Mouse (Mus musculus) heart, embryonic 16.5 days (tissue): ENCODE data around the gene Fubp1. TPM values are rescaled to one million over a fixed set of nuclear protein-coding genes. Genes with fewer than 3 reads are reported as not detected.
"Not testable (repeated sequence)": the region's sequence is repeated elsewhere in the genome, so short reads cannot be mapped to it uniquely, and the experiment has no call there.

ENCODE experiments used
- ATAC-seq: fragments of 200-750 bp; cut with Nextera tagmentation; replicated peaks from 2 replicates; pipeline ENCODE4 v1.8.0; 2017; ENCODE audit warnings: moderate number of reproducible peaks; ENCODE audit not compliant: insufficient read depth, low FRiP score; ENCODE audit errors: extremely low read depth
- H3K27ac ChIP-seq: fragments of 300-500 bp; sonication (generic); 2 replicates; pipeline ENCODE4 v1.5.1; 2014; ENCODE audit warnings: mild to moderate bottlenecking, low read length, control low read depth, moderate library complexity
- H3K27me3 ChIP-seq: fragments of 300-500 bp; sonication (generic); 2 replicates; pipeline ENCODE4 v1.6.1; 2014; ENCODE audit warnings: low read length, mixed read lengths; ENCODE audit not compliant: control insufficient read depth, insufficient read depth
- H3K36me3 ChIP-seq: fragments of 300-500 bp; sonication (generic); 2 replicates; pipeline ENCODE4 v1.6.1; 2014; ENCODE audit not compliant: control insufficient read depth, insufficient read depth
- H3K4me1 ChIP-seq: fragments of 300-500 bp; sonication (generic); 2 replicates; pipeline ENCODE4 v1.6.1; 2014; ENCODE audit warnings: low read length, mixed read lengths; ENCODE audit not compliant: control insufficient read depth, insufficient read depth
- H3K4me2 ChIP-seq: fragments of 300-500 bp; sonication (generic); 2 replicates; pipeline ENCODE4 v1.6.1; 2014; ENCODE audit warnings: low read depth, mild to moderate bottlenecking, control low read depth, low read length
- H3K4me3 ChIP-seq: fragments of 300-500 bp; sonication (generic); 2 replicates; pipeline ENCODE4 v1.5.1; 2014; ENCODE audit warnings: mild to moderate bottlenecking, control low read depth, low read length
- H3K9ac ChIP-seq: fragments of 300-500 bp; sonication (generic); 2 replicates; pipeline ENCODE4 v1.6.1; 2014; ENCODE audit warnings: low read length, control low read depth
- H3K9me3 ChIP-seq: fragments of 300-500 bp; sonication (generic); replicated peaks from 2 replicates; pipeline ENCODE4 v1.6.1; 2016; ENCODE audit warnings: low read length; ENCODE audit not compliant: control insufficient read depth
- WGBS: fragments of 180-500 bp; shearing (Covaris S2); extraction: QIAGEN DNeasy Blood & Tissue Kit; methylation state at CpG from one replicate; pipeline ENCODE4 v1.1.7; 2014; 5-methylcytosine and 5-hydroxymethylcytosine counted together
- polyA plus RNA-seq: library from polyadenylated mRNA; unstranded; fragments of >200 nt; fragmentation: Nextera tagmentation; extraction: Ambion mirVana; gene quantifications from 2 replicates; pipeline ENCODE4 v1.2.1, GENCODE M21; 2015

Fubp1 gene
- polyA plus RNA-seq, 1 experiment from 2014 or later, result 124 TPM

- peak overlapping the region; percentile 83 for H3K27ac ChIP-seq
- H3K36me3 ChIP-seq, result peaks cover 10% of the 10 kb centered on the region
- peak overlapping the region; percentile 56 for H3K4me2 ChIP-seq
- peak; percentile 23; the same call in 1 of the 2 replicates for ATAC-seq
- peak overlapping the region; percentile 34 for H3K4me3 ChIP-seq
- H3K27me3 ChIP-seq, result no peaks in the 10 kb centered on the region
- no peaks in the 10 kb centered on the region for H3K9me3 ChIP-seq
- H3K4me1 ChIP-seq, result peaks cover 40% of the 10 kb centered on the region
- H3K9ac ChIP-seq, result peak overlapping the region; percentile 60
- WGBS, result 18% methylated on average over 4 of the region's 4 CpGs
Measured at GRCm38 (mm10) chr3:152189306-152189705, 20.9 kb upstream of the Fubp1 start.

GRCm38 (mm10) chr3:152190679-152191477, 19.3 kb upstream of the Fubp1 start:
- H3K4me2 ChIP-seq, result peak overlapping the region; percentile 71
- no peaks in the 10 kb centered on the region for H3K9me3 ChIP-seq
- H3K4me1 ChIP-seq, result peaks cover 35% of the 10 kb centered on the region
- H3K27me3 ChIP-seq, result no peaks in the 10 kb centered on the region
- H3K36me3 ChIP-seq, result no peaks in the 10 kb centered on the region
- peak overlapping the region; percentile 70 for H3K27ac ChIP-seq
- 45% methylated on average over 9 of the region's 9 CpGs for WGBS
- H3K9ac ChIP-seq, result peak overlapping the region; percentile 77
- peak overlapping the region; percentile 50 for H3K4me3 ChIP-seq
- ATAC-seq, result no peak

GRCm38 (mm10) chr3:152191791-152192237, 18.4 kb upstream of the Fubp1 start:
- H3K4me1 ChIP-seq, result peaks cover 26% of the 10 kb centered on the region
- peak overlapping the region; percentile 77 for H3K9ac ChIP-seq
- WGBS, result 6% methylated on average over 6 of the region's 6 CpGs
- H3K4me2 ChIP-seq, result peak overlapping the region; percentile 71
- H3K4me3 ChIP-seq, result peak overlapping the region; percentile 61
- peak; percentile 52 for ATAC-seq
- H3K27me3 ChIP-seq, result no peaks in the 10 kb centered on the region
- H3K36me3 ChIP-seq, result no peaks in the 10 kb centered on the region
- no peaks in the 10 kb centered on the region for H3K9me3 ChIP-seq
- H3K27ac ChIP-seq, result peak overlapping the region; percentile 96

- peak overlapping the region; percentile 61 for H3K4me3 ChIP-seq
- peak overlapping the region; percentile 96 for H3K27ac ChIP-seq
- H3K9ac ChIP-seq, result peak overlapping the region; percentile 77
- peaks cover 25% of the 10 kb centered on the region for H3K4me1 ChIP-seq
- H3K27me3 ChIP-seq, result no peaks in the 10 kb centered on the region
- WGBS, result 9% methylated on average over 10 of the region's 11 CpGs
- no peak for ATAC-seq
- H3K36me3 ChIP-seq, result no peaks in the 10 kb centered on the region
- no peaks in the 10 kb centered on the region for H3K9me3 ChIP-seq
- H3K4me2 ChIP-seq, result peak overlapping the region; percentile 71
Measured at GRCm38 (mm10) chr3:152192238-152192931, 17.8 kb upstream of the Fubp1 start.

- no peak for ATAC-seq
- peaks cover 20% of the 10 kb centered on the region for H3K4me1 ChIP-seq
Measured at GRCm38 (mm10) chr3:152193177-152193576, 17.0 kb upstream of the Fubp1 start.

GRCm38 (mm10) chr3:152193635-152194097, 16.6 kb upstream of the Fubp1 start:
- Histone ChIP-seq H3K27ac (peak overlapping the region; percentile 88), H3K4me3 (peak overlapping the region; percentile 59), H3K27me3 (no peaks in the 10 kb centered on the region), H3K36me3 (no peaks in the 10 kb centered on the region), H3K9ac (peak overlapping the region; percentile 87), H3K4me2 (peak overlapping the region; percentile 58), H3K4me1 (peaks cover 19% of the 10 kb centered on the region), H3K9me3 (no peaks in the 10 kb centered on the region)
- under 1% methylated on average over 17 of the region's 17 CpGs for WGBS
- ATAC-seq, result peak; percentile 97

More at GRCm38 (mm10) chr3:152193177-152193576, 17.0 kb upstream of the Fubp1 start:
- 2% methylated on average over 7 of the region's 7 CpGs for whole genome bisulfite sequencing
- Histone ChIP-seq H3K4me2 (peak overlapping the region; percentile 58), H3K36me3 (no peaks in the 10 kb centered on the region), H3K9ac (peak overlapping the region; percentile 87), H3K9me3 (no peaks in the 10 kb centered on the region), H3K4me3 (peak overlapping the region; percentile 59), H3K27me3 (no peaks in the 10 kb centered on the region), H3K27ac (peak overlapping the region; percentile 88)

GRCm38 (mm10) chr3:152197246-152197645, 13.0 kb upstream of the Fubp1 start:
- H3K27ac ChIP-seq, H3K27me3 ChIP-seq, H3K4me2 ChIP-seq, H3K9me3 ChIP-seq, H3K4me1 ChIP-seq, ATAC-seq, H3K9ac ChIP-seq, H3K36me3 ChIP-seq, H3K4me3 ChIP-seq: not testable (repeated sequence)
- 47% methylated on average over 2 of the region's 2 CpGs for WGBS

GRCm38 (mm10) chr3:152199125-152199524, 11.1 kb upstream of the Fubp1 start:
- Histone ChIP-seq H3K9me3 (no peaks in the 10 kb centered on the region), H3K36me3 (no peaks in the 10 kb centered on the region), H3K4me2 (no peak overlapping the region), H3K4me1 (no peaks in the 10 kb centered on the region; the same call in 1 of the 2 replicates), H3K4me3 (no peak overlapping the region), H3K27me3 (no peaks in the 10 kb centered on the region), H3K9ac (no peak overlapping the region), H3K27ac (no peak overlapping the region)
- 64% methylated on average over 3 of the region's 3 CpGs for WGBS
- no peak for ATAC-seq

- ATAC-seq, result no peak
- Histone ChIP-seq H3K4me2 (no peak overlapping the region), H3K9me3 (no peaks in the 10 kb centered on the region), H3K9ac (no peak overlapping the region), H3K4me3 (no peak overlapping the region), H3K27ac (no peak overlapping the region), H3K4me1 (peaks cover 3% of the 10 kb centered on the region), H3K36me3 (no peaks in the 10 kb centered on the region), H3K27me3 (no peaks in the 10 kb centered on the region)
- 94% methylated on average over 3 of the region's 3 CpGs for WGBS
Measured at GRCm38 (mm10) chr3:152201181-152201580, 9.0 kb upstream of the Fubp1 start.
